Mouse (Mus musculus) Muller cell, postnatal 12 days (primary cell): ENCODE measurements at regions not wholly inside any gene's neighbourhood (a gene's known extent, or its start where the extent isn't known, plus 50 kb on each side); places are given as distances from the start of the nearest gene placed in this dataset.

Experiments used
- DNase-seq: peaks from one replicate; pipeline ENCODE4 v3.0.0-alpha.2; 2015; ENCODE audit errors: inconsistent ontology term

DNA sequence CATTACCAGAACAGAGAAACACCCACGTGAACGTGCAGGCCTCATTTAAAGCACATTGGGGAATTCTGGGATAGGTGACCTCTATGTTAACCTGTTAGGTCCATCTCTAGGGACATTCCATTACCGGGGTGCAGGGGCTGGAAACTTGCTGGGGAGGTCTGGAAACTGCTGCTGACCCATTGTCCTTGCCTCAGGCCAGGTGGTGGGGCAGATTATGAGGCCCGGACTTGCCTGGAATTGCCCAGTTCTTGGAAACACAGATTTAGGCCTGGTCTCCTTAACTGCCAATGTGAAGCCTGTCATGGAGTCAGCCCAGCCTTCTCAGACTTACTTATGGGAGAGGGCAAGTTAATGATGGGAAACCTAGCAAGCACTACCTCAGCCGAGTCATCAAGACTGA is 175.3 kb upstream of the Klf7 start:
- no peak for DNase-seq

DNA sequence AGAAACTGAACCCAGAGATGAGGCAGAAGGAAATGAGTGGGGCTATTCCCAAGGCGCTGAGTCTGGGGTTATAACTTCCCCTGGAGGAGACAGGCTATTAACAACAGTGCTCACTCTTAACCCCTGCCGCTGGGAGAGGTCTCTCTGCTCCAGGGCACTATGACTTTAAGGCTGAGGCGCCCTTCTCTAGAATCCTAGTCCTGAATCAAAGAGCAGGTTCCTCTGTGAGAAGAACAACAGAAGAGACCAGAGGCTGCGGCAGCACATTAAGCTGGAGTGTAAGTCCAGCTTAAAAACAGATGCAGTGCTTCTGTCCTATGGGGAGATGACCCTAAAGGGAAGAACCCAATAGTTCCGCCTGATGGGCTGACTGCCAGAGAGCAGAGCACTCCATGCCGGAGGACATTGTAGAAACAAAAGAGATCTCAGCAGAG is 173.4 kb upstream of the Klf7 start:
- DNase-seq = no peak

DNA sequence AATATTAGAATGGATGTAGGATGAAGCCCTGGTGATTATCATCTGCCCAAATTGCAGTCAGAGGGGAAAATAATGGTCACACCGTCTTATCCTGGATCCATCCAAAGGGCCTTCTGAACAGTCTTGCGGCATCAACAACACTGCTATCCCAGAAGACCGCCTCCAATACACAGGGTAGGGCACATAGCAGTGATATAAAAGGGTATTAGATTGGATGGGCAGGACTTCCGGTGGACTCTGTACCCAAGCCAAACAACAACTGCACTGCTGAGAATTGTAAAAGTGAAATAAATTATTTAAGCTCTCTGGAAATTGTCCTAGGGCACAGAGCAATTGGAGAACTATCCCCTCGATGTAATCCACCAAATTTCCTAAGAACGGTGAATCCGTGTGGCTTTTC is 173.0 kb upstream of the Klf7 start:
- DNase-seq = no peak

DNA sequence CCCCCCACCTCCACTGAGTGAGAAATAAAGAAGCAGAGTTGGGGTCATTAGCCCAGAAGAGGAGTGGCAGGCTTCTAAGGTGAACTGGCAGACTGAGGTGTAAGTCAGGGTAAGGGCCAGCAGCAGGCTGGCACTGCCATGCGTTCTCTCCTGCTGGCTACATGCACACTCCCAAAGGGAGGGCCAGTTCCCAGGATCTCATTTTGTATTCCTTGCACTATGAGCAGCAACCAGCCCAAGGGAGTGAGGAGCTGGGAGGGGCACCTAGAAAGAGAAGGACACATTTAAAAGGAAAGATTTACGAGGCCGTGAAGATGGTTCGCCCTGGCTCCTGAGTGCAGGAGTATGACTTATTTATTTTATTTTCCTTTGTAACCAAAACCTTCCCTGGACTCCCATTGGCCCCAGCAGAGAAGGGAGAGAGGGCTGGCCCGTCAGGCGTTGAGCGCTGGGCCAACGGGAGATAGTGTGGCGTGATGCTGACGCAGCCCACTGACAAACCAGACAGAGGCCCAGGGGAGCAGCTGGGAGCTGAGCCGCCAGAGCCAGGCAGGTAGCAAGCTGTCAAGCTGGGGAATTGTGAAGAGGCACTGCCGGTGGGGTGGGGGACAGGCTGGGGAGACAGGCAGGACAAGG is 166.8 kb upstream of the Klf7 start:
- DNase-seq = no peak

DNA sequence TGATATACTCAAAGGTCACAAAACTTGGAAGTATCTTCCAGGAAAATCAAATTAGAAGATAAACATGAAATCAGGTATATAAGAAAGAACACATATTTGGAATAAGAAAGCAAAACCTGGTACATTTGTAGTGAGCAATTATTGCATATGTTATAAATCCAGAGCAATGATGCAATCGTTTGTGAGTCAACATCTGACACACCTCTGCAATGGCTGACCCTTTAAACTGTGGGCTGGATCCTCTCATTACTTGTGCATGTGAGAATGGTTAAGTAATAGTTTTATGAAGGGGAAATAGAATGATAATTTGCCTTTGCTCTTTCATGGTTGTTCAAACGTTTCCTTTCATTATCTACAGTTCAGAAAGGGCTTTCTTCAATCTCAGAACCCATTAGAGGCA is 165.0 kb upstream of the Klf7 start:
- no peak for DNase-seq

DNA sequence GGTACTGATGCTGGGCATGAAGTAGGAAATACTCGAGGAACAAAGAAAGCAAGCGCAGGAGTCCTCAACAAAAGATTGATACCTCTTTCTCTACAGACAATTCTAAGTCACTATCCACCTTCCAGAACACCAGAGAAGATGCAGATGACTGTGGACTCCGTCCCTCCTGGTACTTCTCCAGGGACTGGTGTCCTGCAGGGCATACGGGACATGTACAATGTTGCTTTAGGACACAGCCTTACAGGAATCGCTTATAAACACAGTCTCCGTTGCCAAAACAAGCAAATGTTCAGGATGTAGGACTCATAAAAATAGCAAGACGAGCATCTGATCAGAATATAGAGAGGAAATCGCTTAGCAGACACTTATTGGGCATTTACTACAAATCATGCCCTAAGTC is 162.6 kb upstream of the Klf7 start:
- DNase-seq = no peak

DNA sequence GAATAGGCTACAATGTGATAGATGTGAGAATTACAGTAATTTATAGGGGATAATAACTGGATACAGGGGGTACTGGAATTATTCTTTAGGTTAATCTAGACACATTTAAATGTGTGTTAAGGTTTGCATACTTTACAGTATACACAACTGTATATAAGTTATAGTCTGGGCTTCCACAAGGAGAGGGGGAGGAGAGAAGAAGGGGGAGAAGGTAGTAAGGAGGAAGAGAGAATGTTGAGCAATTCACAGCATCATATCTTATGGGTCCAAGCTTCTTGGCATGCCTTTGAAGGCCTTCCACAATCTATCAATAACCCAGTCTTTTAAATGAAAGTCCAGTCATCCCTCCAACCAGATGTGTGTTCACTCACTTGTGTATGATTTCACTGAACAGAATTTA is 153.8 kb upstream of the Klf7 start:
- no peak for DNase-seq

DNA sequence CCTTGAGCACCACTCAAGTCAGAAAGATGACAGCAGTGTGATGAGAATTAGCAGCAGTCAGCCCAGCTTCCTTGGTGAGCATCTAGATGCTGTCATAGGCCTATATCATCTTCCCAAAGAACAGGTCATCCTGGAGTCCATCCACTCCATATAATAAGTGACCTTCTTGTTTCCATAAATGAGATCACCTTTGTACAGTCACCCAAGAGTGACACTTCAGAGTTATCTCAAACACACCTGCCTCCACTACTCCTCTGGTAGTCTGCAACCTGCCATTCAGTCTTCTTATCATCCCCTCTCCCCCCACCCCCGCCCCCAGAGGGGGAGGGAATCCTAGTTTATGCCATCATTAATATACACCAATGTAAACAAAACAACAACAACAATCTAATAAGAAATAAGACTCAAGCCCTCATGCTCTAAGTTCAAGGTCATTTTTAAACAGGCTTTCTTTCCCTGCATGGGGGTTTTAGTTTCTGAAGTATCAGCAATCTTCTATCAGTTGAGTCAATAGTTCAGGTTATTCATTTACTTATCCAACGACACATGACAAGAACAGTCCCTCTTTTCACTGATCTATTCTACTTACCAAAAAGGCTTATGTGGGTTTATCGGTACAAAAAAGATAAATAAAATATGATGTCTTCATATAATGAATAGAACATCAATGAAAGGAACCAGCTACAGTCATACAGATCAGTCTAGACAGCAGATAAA is 153.2 kb upstream of the Klf7 start:
- no peak for DNase-seq

DNA sequence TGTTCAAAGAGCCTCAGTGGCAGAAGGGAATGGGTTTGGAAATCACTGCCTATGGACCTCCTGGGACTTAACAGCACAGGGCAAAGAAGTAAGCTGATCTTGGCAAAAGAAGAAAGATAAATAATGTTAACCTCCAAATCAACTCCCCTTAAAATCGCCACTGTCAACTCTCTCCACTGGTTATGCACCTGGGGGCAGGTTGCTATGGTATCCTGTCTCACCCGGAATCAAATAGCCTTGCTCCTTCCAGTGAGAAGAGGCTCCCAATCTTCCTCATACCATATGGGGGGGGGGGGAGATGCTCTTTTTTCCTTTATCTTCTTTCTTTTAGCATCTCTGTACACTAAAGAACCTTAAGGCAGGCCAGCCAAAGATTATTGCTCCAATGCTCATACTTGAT is 135.2 kb upstream of the Klf7 start:
- no peak for DNase-seq

DNA sequence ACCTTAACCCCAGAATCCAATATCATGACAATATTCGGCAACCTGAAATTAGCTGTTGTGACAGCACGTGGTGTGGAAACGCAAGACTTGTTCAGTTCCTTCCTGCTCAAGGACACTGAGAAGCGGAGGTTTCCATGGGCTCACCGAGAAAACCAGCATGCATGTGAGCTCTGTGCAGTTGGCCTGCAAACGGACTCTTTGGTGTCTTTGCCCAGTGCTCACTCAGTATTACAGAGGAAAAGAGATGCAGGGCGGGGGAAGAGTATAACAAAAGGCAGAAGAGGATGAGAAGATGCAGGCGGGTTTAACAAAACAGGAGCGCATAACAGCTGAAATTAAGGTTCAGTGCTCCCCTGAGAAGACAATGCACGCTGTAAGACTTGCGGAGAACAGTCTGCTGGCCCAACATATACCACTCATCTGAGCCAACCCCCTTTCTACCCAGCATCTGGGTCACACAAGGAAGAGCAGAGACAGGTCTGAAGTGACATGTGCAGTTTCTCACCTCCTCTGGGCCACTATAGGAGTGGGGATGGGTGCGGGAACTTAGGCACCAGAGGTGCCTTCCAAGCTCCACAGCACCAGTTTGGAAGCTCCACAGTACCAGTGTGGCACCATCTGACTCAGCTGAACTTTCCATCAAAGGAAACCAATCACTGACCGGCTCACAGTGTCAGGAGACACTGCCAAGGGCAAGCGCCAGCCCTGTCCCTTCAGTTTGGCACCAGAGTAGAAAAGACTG is 133.6 kb upstream of the Klf7 start:
- DNase-seq = peak; percentile 14

DNA sequence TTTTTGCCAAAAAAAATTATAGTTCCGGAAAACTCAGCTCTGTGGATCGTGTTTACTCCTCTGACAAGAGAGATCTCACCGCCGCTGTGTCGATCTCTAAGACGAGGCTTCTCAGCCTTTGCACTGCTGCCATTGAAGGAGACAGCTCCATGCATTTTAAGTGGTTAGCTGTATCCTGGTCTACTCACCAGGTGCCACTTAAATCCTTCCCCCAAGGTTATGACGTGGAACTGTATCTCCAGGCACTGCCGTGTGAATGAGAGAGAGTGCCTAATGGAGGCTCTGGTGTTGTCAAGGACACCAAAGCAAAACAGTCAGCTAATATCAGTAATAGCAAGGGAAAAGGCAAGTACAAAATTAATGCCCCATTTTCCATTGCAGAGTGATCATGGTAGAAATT is 132.6 kb upstream of the Klf7 start:
- no peak for DNase-seq

DNA sequence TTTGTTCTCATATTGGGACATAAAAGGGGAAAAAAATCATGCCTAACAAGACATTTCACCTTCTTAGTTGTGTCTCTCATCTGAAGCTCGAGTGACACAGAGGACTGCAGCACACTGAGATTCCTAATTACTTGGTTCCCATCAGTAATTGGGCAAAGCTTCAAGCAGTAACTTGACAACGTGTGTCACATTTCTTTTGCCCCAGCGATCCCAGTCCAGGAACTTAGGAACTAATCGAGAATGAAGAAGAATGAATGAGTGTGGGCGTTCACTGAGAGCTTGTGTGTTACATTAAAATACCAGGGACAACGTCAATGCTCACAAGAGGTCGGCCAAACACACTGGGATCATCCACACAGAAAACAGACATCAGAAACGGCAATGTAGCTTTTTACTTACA is 131.9 kb upstream of the Klf7 start:
- peak; percentile 84 for DNase-seq

DNA sequence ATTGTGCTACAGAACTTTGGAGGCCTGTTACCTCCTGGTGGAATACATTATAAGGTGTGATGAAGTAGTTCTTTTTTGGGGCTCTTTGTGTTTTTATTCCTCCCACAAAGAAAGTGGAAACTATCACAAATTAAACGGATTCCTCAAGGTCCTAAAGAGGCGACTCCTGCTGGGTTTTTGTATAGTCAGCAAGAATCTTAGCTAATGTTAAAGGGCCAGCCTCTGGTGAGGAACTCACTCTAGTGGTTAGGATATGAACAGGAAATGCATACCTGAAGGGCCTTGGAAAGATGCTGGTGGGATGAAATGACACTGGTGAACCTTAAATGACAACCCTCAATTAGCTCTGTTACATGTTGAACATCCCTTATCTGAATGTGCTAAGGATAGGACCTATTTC is 120.3 kb upstream of the Klf7 start:
- no peak for DNase-seq

DNA sequence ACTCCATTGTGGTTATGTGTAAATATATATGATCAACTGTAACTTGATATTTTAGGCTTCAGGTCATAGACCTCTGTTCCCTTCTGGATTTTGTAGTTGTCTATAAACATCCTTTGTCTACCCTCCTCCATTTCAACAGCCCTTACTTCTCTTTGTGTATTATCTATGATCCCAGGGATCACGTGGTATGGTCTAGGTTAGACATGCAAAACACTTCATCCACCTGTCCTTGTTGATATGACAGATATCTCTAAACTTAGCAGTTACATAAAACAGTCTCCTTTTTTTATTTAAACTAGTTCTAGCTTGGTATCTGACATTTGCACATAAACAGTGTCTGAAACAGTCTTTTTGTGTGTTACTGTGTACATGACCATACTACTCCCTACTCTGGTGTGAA is 107.6 kb upstream of the Klf7 start:
- DNase-seq = no peak

DNA sequence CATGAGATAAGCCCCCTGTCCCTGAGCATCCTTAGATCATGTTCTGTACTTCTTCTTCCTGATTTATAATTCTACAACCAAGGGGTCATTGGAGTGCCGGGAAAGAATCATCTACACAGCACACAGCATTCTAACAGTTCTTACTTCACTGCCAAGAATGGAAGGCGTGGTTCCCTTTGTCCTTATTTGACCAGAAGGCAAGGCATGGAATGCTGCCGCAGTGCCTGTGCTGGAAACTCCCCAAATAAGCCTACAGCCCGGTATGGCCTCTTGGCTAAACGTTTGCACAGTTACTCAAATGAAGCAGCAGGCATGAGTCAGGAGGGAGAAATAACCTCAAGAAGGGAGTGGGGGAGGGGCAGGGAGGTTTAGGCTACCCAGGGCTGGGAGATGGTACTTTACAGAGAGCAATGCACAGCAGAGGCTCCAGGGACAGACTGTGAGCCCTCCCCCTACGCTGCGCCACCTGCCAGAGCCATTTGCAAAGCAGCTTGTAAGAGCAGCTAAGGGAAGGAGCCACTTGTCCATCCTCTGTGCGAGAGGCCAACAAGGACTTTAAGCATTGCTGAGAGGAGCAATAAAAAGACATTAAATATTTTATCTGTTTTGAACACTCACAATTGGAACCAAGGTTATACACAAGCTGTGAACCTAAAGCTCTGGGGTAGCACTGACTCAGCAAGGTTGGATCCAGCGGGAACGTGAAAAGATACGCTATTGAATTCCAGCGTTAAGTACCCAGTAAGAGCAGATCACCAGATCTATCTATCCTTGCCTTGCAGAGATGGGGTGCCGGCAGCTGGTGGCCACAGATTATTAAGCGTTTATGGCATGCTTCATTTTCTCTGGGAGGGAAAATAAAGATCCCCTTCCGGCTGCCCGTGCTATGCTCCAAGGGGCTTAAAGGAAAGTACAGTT is 104.2 kb upstream of the Klf7 start:
- peak; percentile 97 for DNase-seq

DNA sequence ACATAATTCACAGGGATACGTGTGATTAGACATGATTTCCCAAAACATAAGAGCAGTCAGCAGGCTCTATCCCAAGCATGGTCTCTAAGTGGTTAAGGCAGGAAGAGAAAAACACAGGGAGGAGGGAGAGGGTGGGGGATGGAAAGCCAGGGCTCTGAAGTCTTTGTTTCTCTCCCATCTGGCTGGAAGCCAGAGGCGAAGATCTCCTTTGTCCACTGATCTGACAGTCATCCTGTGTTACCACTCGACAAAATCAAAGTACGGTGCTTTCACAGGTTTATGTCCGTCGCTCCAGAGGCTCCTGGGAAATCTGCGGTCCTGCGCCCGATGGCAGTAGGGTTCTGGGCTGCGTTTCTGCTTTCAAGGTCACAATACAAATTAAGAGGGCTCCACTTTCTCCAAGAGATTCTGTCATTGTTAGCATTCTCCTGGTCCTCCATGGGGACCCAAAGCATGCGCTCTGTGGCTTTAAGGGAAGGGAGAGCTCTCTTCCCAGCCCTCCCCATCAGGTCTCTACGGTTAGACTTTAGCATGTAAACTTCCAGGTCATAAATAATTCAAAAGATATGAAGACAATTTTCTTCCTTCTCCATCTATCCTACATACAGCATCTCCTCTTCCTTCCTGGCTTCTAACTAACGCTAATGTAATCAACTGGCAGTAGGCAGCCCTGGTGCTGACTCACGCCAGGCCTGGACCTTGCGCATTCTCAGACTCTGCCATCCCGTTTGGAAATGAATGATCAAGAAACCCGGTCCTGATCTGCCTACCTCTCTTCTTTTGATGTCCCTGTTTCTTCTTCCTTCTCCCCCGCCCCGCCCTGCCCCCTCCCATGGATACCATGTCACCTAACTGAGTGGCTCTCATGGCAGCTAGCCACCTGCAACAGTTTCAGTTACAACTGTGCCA is 102.0 kb upstream of the Klf7 start:
- peak; percentile 28 for DNase-seq

DNA sequence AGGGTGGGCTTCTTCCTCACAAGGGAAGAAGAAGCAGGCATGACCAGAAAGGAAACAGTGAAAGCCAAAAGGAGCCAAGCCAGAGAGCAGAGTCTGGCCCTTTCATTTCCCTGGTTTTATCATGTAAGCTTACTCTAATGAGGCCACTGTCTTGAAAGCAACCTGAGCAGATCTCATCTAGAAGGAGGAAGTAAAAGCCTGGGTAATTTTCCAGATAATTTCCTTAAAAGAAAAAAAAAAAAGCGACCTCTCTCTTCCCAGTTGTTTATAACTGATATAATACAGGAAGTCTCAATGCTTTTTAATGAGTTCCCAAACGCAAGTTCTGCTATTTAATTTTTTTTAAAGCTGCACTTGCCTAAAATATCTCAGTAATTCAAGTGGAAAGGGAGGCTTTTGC is 100.4 kb upstream of the Klf7 start:
- DNase-seq = no peak

DNA sequence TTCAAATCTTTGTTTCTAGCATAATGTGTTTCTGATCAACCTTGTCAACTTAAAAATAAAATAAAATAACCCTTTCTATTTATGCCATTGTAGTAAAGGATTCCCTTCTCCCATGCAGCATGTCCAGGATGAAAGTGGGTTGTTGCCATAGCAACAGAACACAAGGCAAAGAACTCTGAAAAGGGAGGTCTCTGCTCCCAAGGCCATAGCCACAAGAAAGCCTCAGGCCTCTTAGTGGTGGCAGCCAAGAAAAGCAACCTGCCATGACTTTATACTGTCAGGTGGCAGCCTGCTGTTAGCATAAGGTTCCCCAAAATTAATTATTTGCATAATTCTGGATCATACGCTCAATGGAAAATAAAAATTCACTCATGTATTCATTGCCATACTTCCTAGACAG is 98.4 kb upstream of the Klf7 start:
- no peak for DNase-seq

DNA sequence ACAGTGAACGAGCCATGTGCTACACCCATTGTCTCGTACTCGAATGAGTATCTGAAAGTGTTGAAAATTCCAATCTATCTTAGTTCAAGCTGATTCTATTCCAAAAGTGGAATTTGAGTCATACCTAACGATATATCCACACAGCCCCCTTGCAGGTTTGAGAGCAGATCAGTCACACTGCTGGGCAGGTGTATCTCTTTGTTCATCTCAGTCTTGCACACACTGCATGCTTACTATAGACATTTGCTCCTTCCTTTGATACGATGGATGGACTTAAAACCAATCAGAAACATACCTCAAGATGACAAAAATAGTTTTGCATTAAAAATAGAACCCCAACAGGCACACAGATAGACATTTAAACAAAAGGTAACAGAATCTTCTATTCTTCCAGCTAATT is 98.0 kb upstream of the Klf7 start:
- DNase-seq = no peak

DNA sequence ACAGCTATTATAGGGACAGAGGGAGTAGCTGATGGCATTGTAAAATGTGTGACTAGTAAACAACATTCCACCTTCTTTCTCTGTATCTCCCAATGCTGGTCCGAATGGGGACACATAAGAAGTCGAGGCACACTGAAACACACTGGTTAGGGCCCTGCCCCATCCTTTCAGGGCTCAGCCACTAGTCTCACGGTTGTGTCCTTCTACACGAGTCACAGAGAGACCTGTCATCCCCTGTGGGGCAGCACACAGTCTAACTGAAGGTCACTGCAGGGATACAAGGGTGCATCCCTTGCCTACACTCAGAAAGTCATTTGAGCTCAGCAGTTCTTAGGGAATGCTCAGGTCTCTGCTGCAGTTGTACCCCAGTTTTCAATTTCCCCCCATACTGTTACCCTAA is 93.6 kb upstream of the Klf7 start:
- DNase-seq = no peak

DNA sequence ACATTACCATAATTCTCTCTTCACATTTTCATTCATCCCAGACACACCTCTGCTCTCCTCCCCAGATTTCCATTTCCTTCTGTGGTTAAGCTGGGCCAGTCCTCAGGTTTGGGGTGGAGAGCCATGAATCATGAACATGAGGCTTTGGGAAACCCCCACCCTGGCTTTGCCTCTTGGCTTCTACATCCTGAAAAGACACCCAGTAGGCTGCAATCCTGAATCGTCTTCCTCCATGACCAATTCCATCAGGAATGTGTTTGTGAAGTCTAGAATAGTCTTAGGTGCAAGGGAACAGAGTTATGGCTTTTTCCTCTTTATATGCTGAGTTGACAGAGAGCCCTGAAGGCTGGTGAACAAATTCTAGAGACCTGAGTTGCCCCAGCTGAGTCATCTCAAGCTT is 87.0 kb upstream of the Klf7 start:
- DNase-seq = peak; percentile 31
